Mouse (Mus musculus): ENCODE measurements around the gene Pate2. TPM values are rescaled to one million over a fixed set of nuclear protein-coding genes. Genes with fewer than 3 reads are reported as not detected.
A peak's percentile ranks its signal among the peaks of the same experiment; 100 is the strongest.
"Not testable (repeated sequence)": the region's sequence is repeated elsewhere in the genome, so short reads cannot be mapped to it uniquely, and the experiment has no call there.

Gene Pate2
- polyA plus RNA-seq, 1 experiment, result 0.09 TPM

DNA sequence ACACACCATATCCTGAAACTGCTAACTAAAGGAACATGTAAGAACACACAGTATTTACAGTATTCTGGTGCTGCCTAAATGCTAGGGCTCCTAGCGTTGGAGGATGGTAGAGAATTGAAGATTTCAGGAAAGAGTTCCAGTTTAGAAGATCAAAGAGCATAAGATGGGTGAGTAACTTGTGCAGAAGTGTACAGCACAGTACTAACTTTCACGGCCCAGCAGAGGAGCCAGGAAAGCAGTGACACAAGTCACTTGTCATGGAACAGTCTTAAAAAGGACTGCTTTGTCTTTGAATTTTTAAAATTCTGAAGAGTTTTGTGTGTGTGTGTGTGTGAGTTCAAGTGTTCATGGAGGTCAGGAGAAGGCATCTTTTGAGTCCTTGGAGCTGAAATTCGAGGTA, 2.1 kb upstream of the Pate2 start:
- TF ChIP-seq GATA1 (IDR thresholded peaks at IDR 0.05; ENCODE audit: low read length) (no peak), TAL1 (IDR thresholded peaks at IDR 0.05; ENCODE audit: low read length) (no peak)
- peaks cover 31% of the 10 kb centered on the region for H3K4me1 ChIP-seq (ENCODE audit: control insufficient read depth)
- H3K36me3 ChIP-seq (ENCODE audit: control insufficient read depth), result peaks cover 55% of the 10 kb centered on the region
- no peaks in the 10 kb centered on the region for H3K9me3 ChIP-seq (ENCODE audit: control insufficient read depth, low read length)
- H3K27me3 ChIP-seq (ENCODE audit: control insufficient read depth), result peaks cover 19% of the 10 kb centered on the region
- peak overlapping the region; percentile 100 for H3K4me3 ChIP-seq (replicated peaks)

DNA sequence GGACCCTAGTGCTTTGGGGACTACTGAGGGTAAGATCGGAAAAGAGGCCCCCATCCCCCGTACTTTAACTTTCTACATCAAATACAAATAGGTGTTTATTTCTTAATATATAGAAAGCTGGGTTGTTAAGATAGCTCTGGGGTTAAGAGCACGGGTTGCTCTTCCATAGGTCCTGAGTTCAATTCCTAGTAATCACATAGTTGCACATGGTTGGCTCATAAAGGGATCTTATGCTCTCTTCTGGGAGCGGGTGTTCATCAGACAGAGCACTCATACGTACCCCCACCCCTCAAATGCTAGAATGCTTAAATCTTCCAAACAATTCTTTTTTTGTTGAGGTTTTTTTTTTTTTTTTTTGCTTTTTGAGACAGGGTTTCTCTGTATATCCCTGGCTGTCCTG, 579 bp downstream of the Pate2 start:
- H3K9me3 ChIP-seq (ENCODE audit: control insufficient read depth, low read length), result no peaks in the 10 kb centered on the region; the same call in 1 of the 2 replicates
- H3K4me1 ChIP-seq (ENCODE audit: control insufficient read depth), result peaks cover 26% of the 10 kb centered on the region
- TF ChIP-seq TAL1 (IDR thresholded peaks at IDR 0.05; ENCODE audit: low read length), result no peak
- H3K4me3 ChIP-seq (replicated peaks), result peak overlapping the region; percentile 100
- H3K36me3 ChIP-seq (ENCODE audit: control insufficient read depth), result peaks cover 29% of the 10 kb centered on the region
- peaks cover 44% of the 10 kb centered on the region for H3K27me3 ChIP-seq (ENCODE audit: control insufficient read depth)

DNA sequence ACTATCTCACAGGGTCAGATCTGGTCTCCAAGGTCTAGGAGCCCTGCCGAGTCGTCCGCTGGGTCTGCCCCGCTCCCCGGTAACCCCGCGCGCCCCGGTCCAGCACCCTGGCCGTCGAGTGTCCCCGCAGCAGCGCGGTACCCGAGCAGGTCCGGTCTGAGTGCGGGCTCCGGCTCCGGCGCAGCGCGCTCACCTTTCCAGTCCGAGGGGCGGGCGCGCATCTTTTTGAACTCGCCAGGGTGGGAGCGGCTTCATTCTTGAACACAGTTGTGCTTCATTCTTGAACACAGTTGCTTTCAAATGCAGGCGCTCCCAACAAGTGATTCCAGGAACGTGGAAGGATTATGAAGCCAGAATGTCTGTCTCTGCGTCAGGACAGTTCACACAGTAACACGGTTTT, 4.3 kb downstream of the Pate2 start:
- Histone ChIP-seq H3K4me1 (ENCODE audit: control insufficient read depth) (peaks cover 10% of the 10 kb centered on the region), H3K27me3 (ENCODE audit: control insufficient read depth) (peaks cover 53% of the 10 kb centered on the region), H3K36me3 (ENCODE audit: control insufficient read depth) (no peaks in the 10 kb centered on the region), H3K9me3 (ENCODE audit: control insufficient read depth, low read length) (no peaks in the 10 kb centered on the region; the same call in 1 of the 2 replicates), H3K4me3 (replicated peaks) (no peak overlapping the region)
- no peak for TF ChIP-seq GATA1 (IDR thresholded peaks at IDR 0.05; ENCODE audit: low read length)

DNA sequence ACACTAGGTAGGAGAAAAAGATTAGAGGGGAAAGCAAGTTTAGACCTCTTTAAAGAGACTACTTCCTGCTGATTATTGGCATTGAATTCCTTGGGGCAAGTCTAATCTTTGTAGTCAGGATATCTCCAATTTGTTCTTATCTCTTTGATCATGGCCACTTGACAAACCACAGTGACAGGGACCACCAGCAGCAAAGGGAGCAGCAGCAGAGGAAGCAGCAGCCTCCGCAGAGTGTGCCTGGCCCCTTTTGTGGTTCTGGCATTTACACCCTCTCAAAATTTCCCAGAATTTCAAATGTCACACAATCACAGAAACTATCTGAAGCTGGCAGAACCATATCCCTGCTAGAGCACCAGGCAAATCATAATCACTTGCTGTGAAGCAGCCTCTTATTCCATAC, 17.6 kb downstream of the Pate2 start:
- Histone ChIP-seq H3K4me1 (ENCODE audit: control insufficient read depth) (no peaks in the 10 kb centered on the region), H3K27me3 (ENCODE audit: control insufficient read depth) (no peaks in the 10 kb centered on the region), H3K36me3 (ENCODE audit: control insufficient read depth) (no peaks in the 10 kb centered on the region), H3K9me3 (ENCODE audit: control insufficient read depth, low read length) (no peaks in the 10 kb centered on the region), H3K4me3 (replicated peaks) (no peak overlapping the region)
- TF ChIP-seq TAL1 (IDR thresholded peaks at IDR 0.05; ENCODE audit: low read length) (no peak), GATA1 (IDR thresholded peaks at IDR 0.05; ENCODE audit: low read length) (no peak)

DNA sequence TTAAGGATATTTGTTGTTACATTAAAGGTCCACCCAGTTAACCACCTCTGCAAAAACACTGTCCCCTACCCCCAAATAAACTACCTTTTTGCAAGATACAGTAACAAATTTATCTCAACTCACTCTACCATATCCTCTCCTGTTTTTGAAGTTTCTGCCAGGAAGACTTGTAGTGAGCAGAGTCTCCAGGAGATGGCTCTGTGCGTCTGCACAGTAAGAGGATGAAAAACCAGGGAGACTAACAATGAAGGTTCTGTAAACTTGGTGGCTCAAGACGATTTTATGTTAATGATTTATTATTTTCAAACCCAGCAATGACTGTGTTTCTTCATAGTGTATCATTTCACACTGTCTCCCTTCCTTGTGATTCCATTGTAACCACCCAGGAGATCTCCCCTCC, 22.8 kb downstream of the Pate2 start:
- no peak overlapping the region for H3K4me3 ChIP-seq (replicated peaks)
- H3K4me1 ChIP-seq (ENCODE audit: control insufficient read depth), result no peaks in the 10 kb centered on the region
- no peaks in the 10 kb centered on the region for H3K9me3 ChIP-seq (ENCODE audit: control insufficient read depth, low read length)
- no peaks in the 10 kb centered on the region for H3K36me3 ChIP-seq (ENCODE audit: control insufficient read depth)
- H3K27me3 ChIP-seq (ENCODE audit: control insufficient read depth), result no peaks in the 10 kb centered on the region
- TF ChIP-seq TAL1 (IDR thresholded peaks at IDR 0.05; ENCODE audit: low read length) (no peak), GATA1 (IDR thresholded peaks at IDR 0.05; ENCODE audit: low read length) (no peak)

DNA sequence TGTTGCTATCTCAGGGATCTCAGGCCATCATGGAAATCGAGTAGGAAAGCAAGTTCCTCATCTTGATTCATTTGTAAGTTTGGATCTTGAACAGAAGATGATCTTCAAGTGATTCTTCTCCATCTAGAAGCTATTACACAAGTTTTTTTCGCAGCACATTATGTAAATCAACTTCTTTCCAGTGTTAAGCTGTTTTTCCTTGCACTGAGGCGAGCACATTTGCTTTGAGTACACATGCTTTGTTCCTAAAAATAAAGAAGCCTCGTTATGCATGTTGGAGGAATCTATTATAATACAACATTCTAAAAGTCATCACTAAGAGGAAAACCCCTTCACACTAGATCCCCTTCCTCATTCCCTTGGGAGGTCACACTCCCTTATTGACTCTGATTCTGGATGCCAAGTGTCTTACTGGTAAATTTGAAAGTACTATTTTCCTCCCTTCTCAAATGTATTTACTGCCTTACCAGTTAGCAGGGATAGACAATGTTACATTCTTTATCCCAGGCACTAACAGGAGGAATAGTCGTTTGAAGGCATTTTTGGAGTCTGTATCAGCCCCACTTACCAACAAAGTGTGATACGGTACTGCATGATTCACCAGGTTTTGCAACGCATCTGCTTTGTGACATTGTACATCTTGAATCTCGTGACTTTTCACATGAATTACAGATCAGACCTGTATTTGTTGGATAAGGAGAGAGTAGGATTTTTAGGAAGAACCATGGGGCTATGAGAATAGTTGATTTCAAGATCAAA, 37.7 kb downstream of the Pate2 start:
- TF ChIP-seq GATA1 (IDR thresholded peaks at IDR 0.05; ENCODE audit: low read length) (no peak), TAL1 (IDR thresholded peaks at IDR 0.05; ENCODE audit: low read length) (no peak)
- Histone ChIP-seq H3K36me3 (ENCODE audit: control insufficient read depth) (no peaks in the 10 kb centered on the region), H3K9me3 (ENCODE audit: control insufficient read depth, low read length) (no peaks in the 10 kb centered on the region), H3K4me3 (replicated peaks) (no peak overlapping the region), H3K4me1 (ENCODE audit: control insufficient read depth) (no peaks in the 10 kb centered on the region), H3K27me3 (ENCODE audit: control insufficient read depth) (no peaks in the 10 kb centered on the region)

DNA sequence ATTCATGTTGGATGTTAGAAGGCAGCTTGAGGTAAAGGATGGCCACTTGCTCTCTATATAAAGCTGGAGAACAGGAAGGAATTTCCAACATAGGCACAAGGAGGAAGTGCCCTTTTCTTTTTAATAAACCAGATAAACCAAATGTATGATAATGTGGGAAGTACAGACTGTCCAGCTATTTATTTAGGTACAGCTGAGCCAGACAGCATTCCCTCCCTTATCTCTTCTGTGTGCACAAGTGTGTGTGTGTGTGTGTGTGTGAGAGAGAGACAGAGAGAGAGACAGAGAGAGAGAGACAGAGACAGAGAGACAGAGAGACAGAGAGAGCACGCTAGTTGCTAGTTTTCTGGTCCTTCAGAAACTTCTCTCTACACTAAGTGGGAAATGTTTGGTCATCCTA, 41.8 kb downstream of the Pate2 start, which contains the start of gene Pate4:
Pate4 (minus strand) TSS at position 101 of the 400 bp plus-strand sequence.
- no peaks in the 10 kb centered on the region for H3K36me3 ChIP-seq (ENCODE audit: control insufficient read depth)
- H3K4me3 ChIP-seq (replicated peaks), result no peak within 1 kb of the TSS
- no peaks in the 10 kb centered on the region for H3K27me3 ChIP-seq (ENCODE audit: control insufficient read depth)
- TF ChIP-seq TAL1 (IDR thresholded peaks at IDR 0.05; ENCODE audit: low read length), result no peak
- TF ChIP-seq GATA1 (IDR thresholded peaks at IDR 0.05; ENCODE audit: low read length), result no peak
- no peaks in the 10 kb centered on the region for H3K9me3 ChIP-seq (ENCODE audit: control insufficient read depth, low read length)
- H3K4me1 ChIP-seq (ENCODE audit: control insufficient read depth), result no peaks in the 10 kb centered on the region

DNA sequence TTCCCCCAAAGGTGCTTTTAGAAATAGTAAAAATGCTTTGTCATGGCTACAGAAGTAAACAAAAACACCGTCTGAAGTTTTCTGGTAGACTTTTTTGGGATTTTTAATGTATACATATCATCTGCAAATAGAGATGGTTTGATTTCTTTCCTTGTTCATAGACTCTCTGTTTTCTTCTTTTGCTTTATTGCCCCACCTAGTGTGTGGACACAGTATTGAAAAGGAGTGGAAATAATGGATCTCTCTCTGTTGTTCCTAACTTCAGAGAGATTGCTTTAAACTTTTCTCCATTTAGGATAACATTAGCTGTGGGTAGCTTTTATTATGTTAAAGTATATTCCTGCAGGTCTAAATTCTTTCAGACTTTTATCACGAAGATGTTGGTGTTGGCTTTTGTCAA, 43.9 kb downstream of the Pate2 start:
- no peak for TF ChIP-seq TAL1 (IDR thresholded peaks at IDR 0.05; ENCODE audit: low read length)
- no peak for TF ChIP-seq GATA1 (IDR thresholded peaks at IDR 0.05; ENCODE audit: low read length)
- Histone ChIP-seq H3K4me1 (ENCODE audit: control insufficient read depth) (no peaks in the 10 kb centered on the region), H3K27me3 (ENCODE audit: control insufficient read depth) (no peaks in the 10 kb centered on the region)

DNA sequence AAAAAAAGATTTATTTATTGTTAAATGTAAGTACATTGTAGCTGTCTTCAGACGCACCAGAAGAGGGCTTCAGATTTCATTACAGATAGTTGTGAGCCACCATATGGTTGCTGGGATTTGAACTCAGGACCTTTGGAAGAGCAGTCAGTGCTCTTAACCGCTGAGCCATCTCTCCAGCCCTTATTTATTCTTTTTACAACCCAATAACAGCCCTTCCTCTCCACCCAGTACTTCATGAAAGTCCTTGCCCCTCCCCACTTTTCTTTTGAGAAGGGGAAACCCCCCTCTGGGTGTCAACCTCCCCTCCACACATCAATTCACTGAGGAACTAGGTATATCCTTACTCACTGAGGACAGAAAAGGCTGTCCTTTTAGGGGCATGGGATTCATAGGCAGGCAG, 46.7 kb downstream of the Pate2 start:
- H3K4me1 ChIP-seq (ENCODE audit: control insufficient read depth); H3K4me3 ChIP-seq (replicated peaks); H3K9me3 ChIP-seq (ENCODE audit: control insufficient read depth, low read length); H3K27me3 ChIP-seq (ENCODE audit: control insufficient read depth); H3K36me3 ChIP-seq (ENCODE audit: control insufficient read depth): not testable (repeated sequence)

More for the DNA sequence above, 43.9 kb downstream of the Pate2 start:
- H3K4me3 ChIP-seq (replicated peaks), result no peak overlapping the region
- H3K36me3 ChIP-seq (ENCODE audit: control insufficient read depth), result no peaks in the 10 kb centered on the region
- no peaks in the 10 kb centered on the region for H3K9me3 ChIP-seq (ENCODE audit: control insufficient read depth, low read length)

DNA sequence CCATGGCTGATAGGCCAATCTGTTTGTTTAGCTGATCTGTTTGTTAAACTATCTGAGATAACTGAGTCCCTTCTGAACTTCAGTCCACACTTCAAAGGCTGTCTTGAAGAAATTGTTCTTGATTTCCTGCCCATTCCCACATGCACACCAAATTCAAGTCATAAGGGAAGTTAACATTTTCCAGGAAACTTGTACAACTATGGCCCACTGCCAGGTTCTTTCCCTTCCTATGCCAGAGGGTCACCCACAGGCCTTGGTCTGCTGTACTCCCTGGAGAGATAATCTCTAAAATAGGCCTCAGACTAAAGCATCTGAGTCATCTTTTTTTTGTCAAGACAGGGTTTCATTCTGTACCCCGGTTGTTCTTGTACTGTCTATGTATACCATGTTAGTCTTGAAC, 62.9 kb downstream of the Pate2 start:
- TF ChIP-seq GATA1 (IDR thresholded peaks at IDR 0.05; ENCODE audit: low read length) (no peak), TAL1 (IDR thresholded peaks at IDR 0.05; ENCODE audit: low read length) (no peak)
- Histone ChIP-seq H3K4me3 (replicated peaks) (no peak overlapping the region), H3K36me3 (ENCODE audit: control insufficient read depth) (no peaks in the 10 kb centered on the region), H3K4me1 (ENCODE audit: control insufficient read depth) (no peaks in the 10 kb centered on the region), H3K9me3 (ENCODE audit: control insufficient read depth, low read length) (no peaks in the 10 kb centered on the region), H3K27me3 (ENCODE audit: control insufficient read depth) (no peaks in the 10 kb centered on the region)
